Mouse (Mus musculus): ENCODE data around the gene Nid1.

Nid1 gene

GRCm38 (mm10) chr13:13546792-13547191, 109.4 kb downstream of the Nid1 start:
- no peak for DNase-seq (ENCODE audit: low spot score)

- no peak for DNase-seq (ENCODE audit: low spot score)
These were observed 110.5 kb downstream of the Nid1 start for GRCm38 (mm10) chr13:13547889-13548288.

GRCm38 (mm10) chr13:13548431-13549190, 111.3 kb downstream of the Nid1 start:
- DNase-seq (ENCODE audit: low spot score) = no peak

GRCm38 (mm10) chr13:13549687-13550660, 112.6 kb downstream of the Nid1 start:
- no peak for DNase-seq (ENCODE audit: low spot score)

- no peak for DNase-seq (ENCODE audit: low spot score)
These were observed 114.7 kb downstream of the Nid1 start for GRCm38 (mm10) chr13:13552020-13552419.

GRCm38 (mm10) chr13:13553660-13554059, 116.3 kb downstream of the Nid1 start:
- no peak for DNase-seq (ENCODE audit: low spot score)

GRCm38 (mm10) chr13:13555196-13555595, 117.8 kb downstream of the Nid1 start:
- DNase-seq (ENCODE audit: low spot score) = no peak

GRCm38 (mm10) chr13:13557001-13557743, 119.8 kb downstream of the Nid1 start:
- DNase-seq (ENCODE audit: low spot score) = no peak

GRCm38 (mm10) chr13:13558251-13558650, 120.9 kb downstream of the Nid1 start:
- no peak for DNase-seq (ENCODE audit: low spot score)

- DNase-seq (ENCODE audit: low spot score) = no peak
These were observed 121.5 kb downstream of the Nid1 start for GRCm38 (mm10) chr13:13558900-13559299.
